Mouse (Mus musculus): ENCODE measurements around the gene Map4k2.

DNA sequence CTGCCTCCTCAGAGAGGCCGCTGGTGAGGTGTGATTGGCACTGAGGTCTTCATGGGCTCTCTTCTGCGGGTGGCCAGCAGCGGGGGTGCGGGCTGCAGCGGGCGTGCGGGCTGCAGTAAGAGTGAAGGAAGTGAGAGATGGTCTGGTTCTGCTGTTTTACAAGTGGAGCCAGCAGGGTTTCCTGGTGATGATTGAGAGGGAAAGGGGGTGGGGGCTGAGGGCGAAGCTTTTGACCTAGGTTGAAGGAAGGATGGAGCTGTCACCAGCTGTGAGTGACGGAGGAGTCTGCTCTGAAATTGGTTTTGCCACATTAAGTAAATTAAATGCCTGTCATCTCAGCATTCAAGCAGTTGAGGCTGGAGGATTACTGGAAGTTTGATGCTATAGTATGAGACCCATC lies 7.8 kb downstream of the Map4k2 start:
- TF ChIP-seq CTCF (conservative IDR thresholded peaks at IDR 0.05 in 1 of 2, IDR thresholded peaks at IDR 0.05 in 1 of 2; ENCODE audit: low read depth in 2 of 2, low read length in 2 of 2) (no peak), EP300 (IDR thresholded peaks at IDR 0.05; ENCODE audit: low read length) (no peak), ZC3H11A (IDR thresholded peaks at IDR 0.05; ENCODE audit: low read depth, low read length) (no peak), USF2 (conservative IDR thresholded peaks at IDR 0.05; ENCODE audit: low read depth, low read length) (no peak), POLR2A (IDR thresholded peaks at IDR 0.05; ENCODE audit: low read depth, low read length) (no peak)
